Mouse (Mus musculus): Measurements from ENCODE around the gene Cib1. TPM values are rescaled to one million over a fixed set of nuclear protein-coding genes. Genes with fewer than 3 reads are reported as not detected.

The Cib1 gene
- total and polyA plus RNA-seq, 2 experiments from 2014 or later = 22.3 to 30.6 TPM

GRCm38 (mm10) chr7:80260625-80261371 is 28.2 kb upstream of the Cib1 start, which contains the start of gene Ngrn:
Ngrn (plus strand) TSS chr7:80261215.
- DNase-seq (ENCODE audit: low spot score) (peak; percentile 94), ATAC-seq (ENCODE audit: low FRiP score) (peak; percentile 91)
- Histone ChIP-seq H3K4me2 (ENCODE audit: low read depth, low read length, poor library complexity, severe bottlenecking) (peak within 1 kb of the TSS; percentile 77), H3K36me3 (ENCODE audit: insufficient read depth, low read length) (peaks cover 10% of the 10 kb centered on the region; the same call in 1 of the 2 replicates), H3K4me3 (ENCODE audit: low read depth, low read length) (peak within 1 kb of the TSS; percentile 82), H3K9ac (replicated peaks; ENCODE audit: low read length, poor library complexity, severe bottlenecking) (peak within 1 kb of the TSS; percentile 92), H3K27me3 (ENCODE audit: insufficient read depth, low read length) (peaks cover 28% of the 10 kb centered on the region), H3K9me3 (ENCODE audit: low read length) (no peaks in the 10 kb centered on the region), H3K4me1 (ENCODE audit: insufficient read depth, low read length) (peaks cover 2% of the 10 kb centered on the region; the same call in 1 of the 2 replicates), H3K27ac (ENCODE audit: low read depth, low read length) (peak within 1 kb of the TSS; percentile 81)
- TF ChIP-seq CTCF (IDR thresholded peaks at IDR 0.05) = peak; percentile 56
- 28% methylated on average over 39 of the region's 40 CpGs for WGBS

- H3K27ac ChIP-seq (ENCODE audit: low read depth, low read length) = no peak overlapping the region
- no peak for TF ChIP-seq CTCF (IDR thresholded peaks at IDR 0.05)
- H3K9me3 ChIP-seq (ENCODE audit: low read length) = no peaks in the 10 kb centered on the region
- DNase-seq (ENCODE audit: low spot score) = no peak
- ATAC-seq (ENCODE audit: low FRiP score) = no peak
- H3K9ac ChIP-seq (replicated peaks; ENCODE audit: low read length, poor library complexity, severe bottlenecking) = no peak overlapping the region
- H3K4me1 ChIP-seq (ENCODE audit: insufficient read depth, low read length) = peaks cover 2% of the 10 kb centered on the region; the same call in 1 of the 2 replicates
- no peaks in the 10 kb centered on the region for H3K36me3 ChIP-seq (ENCODE audit: insufficient read depth, low read length)
- H3K27me3 ChIP-seq (ENCODE audit: insufficient read depth, low read length) = peaks cover 40% of the 10 kb centered on the region
- H3K4me3 ChIP-seq (ENCODE audit: low read depth, low read length) = no peak overlapping the region
- 81% methylated on average over 2 of the region's 2 CpGs for WGBS
- H3K4me2 ChIP-seq (ENCODE audit: low read depth, low read length, poor library complexity, severe bottlenecking) = no peak overlapping the region
Measured at GRCm38 (mm10) chr7:80257706-80258105, 25.1 kb upstream of the Cib1 start.

GRCm38 (mm10) chr7:80255981-80256380 is 23.4 kb upstream of the Cib1 start:
- Histone ChIP-seq H3K4me2 (ENCODE audit: low read depth, low read length, poor library complexity, severe bottlenecking) (no peak overlapping the region), H3K27me3 (ENCODE audit: insufficient read depth, low read length) (peaks cover 40% of the 10 kb centered on the region), H3K27ac (ENCODE audit: low read depth, low read length) (no peak overlapping the region), H3K9ac (replicated peaks; ENCODE audit: low read length, poor library complexity, severe bottlenecking) (no peak overlapping the region), H3K36me3 (ENCODE audit: insufficient read depth, low read length) (no peaks in the 10 kb centered on the region), H3K4me3 (ENCODE audit: low read depth, low read length) (no peak overlapping the region), H3K4me1 (ENCODE audit: insufficient read depth, low read length) (no peaks in the 10 kb centered on the region), H3K9me3 (ENCODE audit: low read length) (no peaks in the 10 kb centered on the region)
- DNase-seq (ENCODE audit: low spot score) (no peak), ATAC-seq (ENCODE audit: low FRiP score) (no peak)
- 73% methylated on average over 2 of the region's 2 CpGs for WGBS
- TF ChIP-seq CTCF (IDR thresholded peaks at IDR 0.05) = peak; percentile 35

- WGBS = 89% methylated on average over 11 of the region's 11 CpGs
- H3K9ac ChIP-seq (replicated peaks; ENCODE audit: low read length, poor library complexity, severe bottlenecking) = no peak overlapping the region
Measured at GRCm38 (mm10) chr7:80252886-80253285, 20.3 kb upstream of the Cib1 start.

GRCm38 (mm10) chr7:80252437-80252836 is 19.8 kb upstream of the Cib1 start:
- Histone ChIP-seq H3K36me3 (ENCODE audit: insufficient read depth, low read length) (no peaks in the 10 kb centered on the region), H3K27ac (ENCODE audit: low read depth, low read length) (no peak overlapping the region), H3K4me3 (ENCODE audit: low read depth, low read length) (no peak overlapping the region), H3K4me2 (ENCODE audit: low read depth, low read length, poor library complexity, severe bottlenecking) (no peak overlapping the region), H3K27me3 (ENCODE audit: insufficient read depth, low read length) (peaks cover 17% of the 10 kb centered on the region), H3K9me3 (ENCODE audit: low read length) (no peaks in the 10 kb centered on the region), H3K4me1 (ENCODE audit: insufficient read depth, low read length) (no peaks in the 10 kb centered on the region), H3K9ac (replicated peaks; ENCODE audit: low read length, poor library complexity, severe bottlenecking) (no peak overlapping the region)
- ATAC-seq (ENCODE audit: low FRiP score) = no peak
- no peak for DNase-seq (ENCODE audit: low spot score)
- no peak for TF ChIP-seq CTCF (IDR thresholded peaks at IDR 0.05)
- 80% methylated on average over 7 of the region's 7 CpGs for WGBS

More at GRCm38 (mm10) chr7:80252886-80253285, 20.3 kb upstream of the Cib1 start:
- ATAC-seq (ENCODE audit: low FRiP score) (no peak), DNase-seq (ENCODE audit: low spot score) (no peak)
- H3K4me3 ChIP-seq (ENCODE audit: low read depth, low read length) = no peak overlapping the region
- no peaks in the 10 kb centered on the region for H3K9me3 ChIP-seq (ENCODE audit: low read length)
- H3K4me2 ChIP-seq (ENCODE audit: low read depth, low read length, poor library complexity, severe bottlenecking) = no peak overlapping the region
- H3K27me3 ChIP-seq (ENCODE audit: insufficient read depth, low read length) = peaks cover 20% of the 10 kb centered on the region
- no peaks in the 10 kb centered on the region for H3K4me1 ChIP-seq (ENCODE audit: insufficient read depth, low read length)
- TF ChIP-seq CTCF (IDR thresholded peaks at IDR 0.05) = no peak
- no peaks in the 10 kb centered on the region for H3K36me3 ChIP-seq (ENCODE audit: insufficient read depth, low read length)
- H3K27ac ChIP-seq (ENCODE audit: low read depth, low read length) = no peak overlapping the region

GRCm38 (mm10) chr7:80246859-80247258 is 14.2 kb upstream of the Cib1 start:
- H3K27ac ChIP-seq (ENCODE audit: low read depth, low read length) = peak overlapping the region; percentile 77
- no peaks in the 10 kb centered on the region for H3K27me3 ChIP-seq (ENCODE audit: insufficient read depth, low read length)
- H3K36me3 ChIP-seq (ENCODE audit: insufficient read depth, low read length) = no peaks in the 10 kb centered on the region
- WGBS = 71% methylated on average over 7 of the region's 7 CpGs
- no peak for DNase-seq (ENCODE audit: low spot score)
- peak overlapping the region; percentile 51 for H3K4me3 ChIP-seq (ENCODE audit: low read depth, low read length)
- no peak overlapping the region for H3K9ac ChIP-seq (replicated peaks; ENCODE audit: low read length, poor library complexity, severe bottlenecking)
- no peaks in the 10 kb centered on the region for H3K9me3 ChIP-seq (ENCODE audit: low read length)
- no peaks in the 10 kb centered on the region for H3K4me1 ChIP-seq (ENCODE audit: insufficient read depth, low read length)
- TF ChIP-seq CTCF (IDR thresholded peaks at IDR 0.05) = no peak
- no peak for ATAC-seq (ENCODE audit: low FRiP score)
- peak overlapping the region; percentile 50; the same call in 1 of the 2 replicates for H3K4me2 ChIP-seq (ENCODE audit: low read depth, low read length, poor library complexity, severe bottlenecking)

Data from midbrain, postnatal 0 days (tissue).